Mouse (Mus musculus) monocyte, adult 59 days (primary cell): ENCODE results near the gene Gm10322. TPM values are rescaled to one million over a fixed set of nuclear protein-coding genes. Genes with fewer than 3 reads are reported as not detected.

Experiments
- total RNA-seq, 2 experiments: library from RNA; stranded (reverse); gene quantifications; one replicate each; pipeline ENCODE4 v1.2.4; 2023

Gm10322 gene
- not detected for total RNA-seq

DNA sequence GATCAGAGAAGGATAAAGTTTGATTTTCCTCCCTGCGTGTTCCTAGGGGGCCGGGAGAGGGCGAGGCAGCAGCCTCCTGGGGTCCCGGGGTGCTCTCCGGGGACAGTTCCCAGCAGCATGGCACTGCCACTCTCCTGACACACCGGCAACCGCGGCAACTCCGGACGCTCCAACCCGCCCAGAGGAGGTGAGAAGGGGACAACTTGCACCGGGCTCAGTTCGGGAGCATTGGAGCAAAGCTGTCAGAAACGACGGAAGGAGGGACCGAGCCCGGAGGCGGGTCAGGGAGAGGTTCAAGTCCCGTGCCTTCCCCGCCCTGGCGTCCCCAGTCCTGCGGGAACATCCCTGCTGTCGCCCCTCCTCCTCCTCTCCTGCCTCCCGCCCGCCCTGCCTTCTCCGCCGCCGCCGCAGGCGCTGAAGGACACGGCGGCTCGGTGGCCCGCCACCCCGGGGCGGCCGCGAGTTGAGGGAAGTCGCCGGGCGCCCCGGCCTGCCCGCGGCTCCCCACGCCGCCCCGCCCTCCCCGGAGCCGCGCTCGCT is at the start of gene Gm10322:
Gm10322 (plus strand) TSS at position 83 of the 540 bp plus-strand sequence.

DNA sequence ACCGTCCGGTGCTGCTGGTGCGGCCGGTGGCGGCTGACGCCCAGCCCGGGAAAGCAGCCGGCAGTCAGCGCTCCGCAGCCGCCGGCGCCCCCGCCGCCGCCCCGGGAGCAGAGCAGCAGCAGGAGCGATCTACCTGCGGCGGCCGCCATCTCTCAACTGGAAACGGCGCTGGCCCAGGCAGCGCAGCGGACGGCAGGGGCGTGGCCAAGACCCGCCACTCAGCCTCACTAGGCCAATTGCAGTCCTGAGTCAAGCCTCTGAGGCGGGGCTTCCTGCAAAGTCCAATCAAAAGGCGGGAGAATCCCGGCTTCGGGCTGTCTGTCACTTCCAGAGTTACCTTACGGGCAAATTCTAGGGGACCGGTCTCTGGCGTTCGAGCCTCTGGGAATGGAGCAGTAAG is 659 bp downstream of the Gm10322 start, which contains the start of gene Mcu:
Mcu (minus strand) TSS at position 171 of the 400 bp plus-strand sequence.

Other genes with a start within 250 kb of the Gm10322 start
- gene Gm10273, start 220.4 kb upstream of the Gm10322 start, total RNA-seq: 10 to 100 TPM in 1 of 2 experiments, not detected in 1; 14.5 TPM
- gene Pla2g12b, start 212.4 kb upstream of the Gm10322 start, total RNA-seq: not detected
- gene Oit3, start 174.3 kb upstream of the Gm10322 start, total RNA-seq: not detected
- 10 to 100 TPM; 21.7 to 22.5 TPM for gene Mcu, start 629 bp downstream of the Gm10322 start, total RNA-seq
- gene Micu1, start 86.4 kb downstream of the Gm10322 start, total RNA-seq: 10 to 100 TPM; 69.3 to 93.3 TPM